Mouse (Mus musculus) stomach, postnatal 0 days (tissue): Measurements from ENCODE around the gene Slc35c1. TPM values are rescaled to one million over a fixed set of nuclear protein-coding genes. Genes with fewer than 3 reads are reported as not detected.
A peak's percentile ranks its signal among the peaks of the same experiment; 100 is the strongest.

Source experiments
- ATAC-seq: fragments of 200-750 bp; cut with Nextera tagmentation; 2 replicates; pipeline ENCODE4 v1.8.0; 2017; ENCODE audit not compliant: low FRiP score, low TSS enrichment
- DNase-seq: peaks from one replicate; pipeline ENCODE4 v3.0.0-alpha.2; 2016; ENCODE audit warnings: low spot score
- H3K27ac ChIP-seq: fragments of 300-500 bp; sonication (generic); replicated peaks from 2 replicates; pipeline ENCODE4 v1.5.1; 2014; ENCODE audit warnings: mild to moderate bottlenecking, control low read depth
- H3K27me3 ChIP-seq: fragments of 300-500 bp; sonication (generic); 2 replicates; pipeline ENCODE4 v1.6.1; 2014; ENCODE audit warnings: low read length; ENCODE audit not compliant: control insufficient read depth, insufficient read depth
- H3K36me3 ChIP-seq: fragments of 300-500 bp; sonication (generic); 2 replicates; pipeline ENCODE4 v1.6.1; 2014; ENCODE audit warnings: low read length, mixed read lengths; ENCODE audit not compliant: control insufficient read depth, insufficient read depth
- H3K4me1 ChIP-seq: fragments of 300-500 bp; sonication (generic); replicated peaks from 2 replicates; pipeline ENCODE4 v1.6.1; 2014; ENCODE audit warnings: antibody characterized with exemption; ENCODE audit not compliant: control insufficient read depth, insufficient read depth
- H3K4me2 ChIP-seq: fragments of 300-500 bp; sonication (generic); replicated peaks from 2 replicates; pipeline ENCODE4 v1.6.1; 2014; ENCODE audit warnings: low read depth, mild to moderate bottlenecking, control low read depth, moderate library complexity
- H3K4me3 ChIP-seq: fragments of 300-500 bp; sonication (generic); 2 replicates; pipeline ENCODE4 v1.5.1; 2014; ENCODE audit warnings: low read depth, low read length, control low read depth
- H3K9ac ChIP-seq: fragments of 300-500 bp; sonication (generic); 2 replicates; pipeline ENCODE4 v1.6.1; 2014; ENCODE audit warnings: mild to moderate bottlenecking, low read length, control low read depth, mixed read lengths
- H3K9me3 ChIP-seq: fragments of 300-500 bp; sonication (generic); 2 replicates; pipeline ENCODE4 v1.6.1; 2016; ENCODE audit warnings: low read length; ENCODE audit not compliant: control insufficient read depth
- CTCF ChIP-seq: IDR thresholded peaks from 2 replicates; pipeline ENCODE4 v1.5.1; 2016; ENCODE audit warnings: antibody characterized with exemption, low read depth, mild to moderate bottlenecking, moderate library complexity
- EP300 ChIP-seq: optimal IDR thresholded peaks from 2 replicates; pipeline ENCODE3; 2016; ENCODE audit warnings: antibody characterized with exemption
- WGBS: fragments of 180-500 bp; shearing (Covaris S2); extraction: QIAGEN DNeasy Blood & Tissue Kit; methylation state at CpG from one replicate; pipeline ENCODE4 v1.1.7; 2014; 5-methylcytosine and 5-hydroxymethylcytosine counted together
- polyA plus RNA-seq: library from polyadenylated mRNA; unstranded; fragments of >200 nt; fragmentation: Nextera tagmentation; extraction: Ambion mirVana; gene quantifications from 2 replicates; pipeline ENCODE4 v1.2.1, GENCODE M21; 2015

Slc35c1 gene
- polyA plus RNA-seq, 1 experiment from 2014 or later, result 35.8 TPM

DNA sequence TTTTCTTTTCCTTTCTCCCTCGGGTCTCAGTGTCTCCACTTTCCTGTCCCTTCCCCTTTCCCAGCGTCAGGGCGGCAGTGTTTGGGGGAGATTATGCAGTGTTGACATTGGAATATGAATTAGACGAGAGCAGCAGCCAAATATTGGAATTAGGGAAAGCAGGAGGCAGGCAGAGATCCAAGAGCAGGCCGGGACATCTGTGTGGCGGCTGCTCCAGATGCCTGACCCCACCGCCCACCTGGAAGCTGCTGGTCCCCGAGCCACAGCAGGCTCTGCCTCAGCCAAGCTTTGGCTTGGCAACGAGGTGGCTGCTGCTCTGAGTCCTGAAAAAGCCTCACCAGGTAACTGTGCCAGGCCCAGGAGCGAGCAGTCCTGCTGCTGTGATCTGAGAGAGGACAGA is 36.3 kb upstream of the Slc35c1 start:
- 9% methylated on average over 10 of the region's 10 CpGs for WGBS
- no peak overlapping the region for H3K4me2 ChIP-seq

DNA sequence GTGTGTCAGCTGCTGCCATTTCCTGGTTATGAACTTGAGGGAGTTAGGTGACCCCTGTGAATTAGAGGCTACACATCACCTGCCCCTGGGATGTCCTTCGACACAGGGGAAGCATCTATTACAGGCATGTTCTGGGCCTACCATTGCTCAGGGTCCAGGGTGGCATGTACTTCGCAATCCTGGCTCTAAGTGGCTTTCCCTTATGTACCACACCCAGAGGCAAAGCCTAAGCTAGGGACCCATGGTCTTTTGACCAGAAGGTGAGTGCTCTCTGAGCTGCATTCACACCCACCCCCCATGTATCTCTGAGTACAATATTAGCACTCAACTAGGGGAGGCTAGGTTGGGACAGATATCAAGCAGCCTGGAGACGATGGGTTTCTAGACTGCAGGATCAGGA is 34.6 kb upstream of the Slc35c1 start:
- no peak for DNase-seq
- 92% methylated on average over 3 of the region's 3 CpGs for WGBS
- TF ChIP-seq EP300 (no peak), CTCF (no peak)
- no peak for ATAC-seq
- no peaks in the 10 kb centered on the region; the same call in 1 of the 2 replicates for H3K4me1 ChIP-seq
- no peaks in the 10 kb centered on the region for H3K27me3 ChIP-seq
- no peak overlapping the region for H3K27ac ChIP-seq
- no peak overlapping the region for H3K4me3 ChIP-seq
- no peaks in the 10 kb centered on the region for H3K9me3 ChIP-seq
- no peak overlapping the region for H3K9ac ChIP-seq
- H3K4me2 ChIP-seq, result no peak overlapping the region
- no peaks in the 10 kb centered on the region for H3K36me3 ChIP-seq

More for the DNA sequence above, 36.3 kb upstream of the Slc35c1 start:
- DNase-seq (no peak), ATAC-seq (no peak)
- Histone ChIP-seq H3K4me1 (no peaks in the 10 kb centered on the region; the same call in 1 of the 2 replicates), H3K9ac (0 out of 2 replicates have a peak overlapping the region, but pooled peaks have one; percentile 4), H3K36me3 (no peaks in the 10 kb centered on the region), H3K27ac (no peak overlapping the region), H3K27me3 (no peaks in the 10 kb centered on the region), H3K9me3 (no peaks in the 10 kb centered on the region), H3K4me3 (no peak overlapping the region)
- TF ChIP-seq EP300 (no peak), CTCF (no peak)

DNA sequence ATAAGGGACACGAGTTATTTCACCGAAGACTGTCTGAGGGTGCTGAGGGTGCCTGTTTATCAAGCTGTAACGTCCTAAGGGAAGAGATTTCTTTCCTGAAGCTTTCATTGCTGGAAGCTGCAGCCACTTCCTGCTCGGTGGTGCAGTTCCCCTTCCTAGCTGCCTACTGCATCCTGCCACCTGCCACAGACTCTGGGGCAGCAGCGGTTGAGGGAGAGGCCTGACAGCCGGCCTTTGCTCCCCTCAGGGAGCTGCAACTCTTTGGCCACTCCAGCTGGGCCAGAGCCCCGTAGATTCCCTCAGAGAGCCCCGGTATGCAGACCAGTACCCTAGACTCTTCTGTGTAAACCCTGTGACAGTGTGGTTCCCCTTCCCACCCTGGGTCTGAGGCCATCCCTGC is 34.1 kb upstream of the Slc35c1 start:
- no peak overlapping the region for H3K9ac ChIP-seq
- H3K36me3 ChIP-seq, result no peaks in the 10 kb centered on the region
- H3K27me3 ChIP-seq, result no peaks in the 10 kb centered on the region
- DNase-seq (no peak), ATAC-seq (no peak)
- H3K4me3 ChIP-seq, result no peak overlapping the region
- TF ChIP-seq CTCF, result no peak
- no peak for TF ChIP-seq EP300
- H3K4me1 ChIP-seq, result no peaks in the 10 kb centered on the region; the same call in 1 of the 2 replicates
- no peak overlapping the region for H3K4me2 ChIP-seq
- H3K9me3 ChIP-seq, result no peaks in the 10 kb centered on the region
- no peak overlapping the region for H3K27ac ChIP-seq
- WGBS, result 44% methylated on average over 8 of the region's 8 CpGs

DNA sequence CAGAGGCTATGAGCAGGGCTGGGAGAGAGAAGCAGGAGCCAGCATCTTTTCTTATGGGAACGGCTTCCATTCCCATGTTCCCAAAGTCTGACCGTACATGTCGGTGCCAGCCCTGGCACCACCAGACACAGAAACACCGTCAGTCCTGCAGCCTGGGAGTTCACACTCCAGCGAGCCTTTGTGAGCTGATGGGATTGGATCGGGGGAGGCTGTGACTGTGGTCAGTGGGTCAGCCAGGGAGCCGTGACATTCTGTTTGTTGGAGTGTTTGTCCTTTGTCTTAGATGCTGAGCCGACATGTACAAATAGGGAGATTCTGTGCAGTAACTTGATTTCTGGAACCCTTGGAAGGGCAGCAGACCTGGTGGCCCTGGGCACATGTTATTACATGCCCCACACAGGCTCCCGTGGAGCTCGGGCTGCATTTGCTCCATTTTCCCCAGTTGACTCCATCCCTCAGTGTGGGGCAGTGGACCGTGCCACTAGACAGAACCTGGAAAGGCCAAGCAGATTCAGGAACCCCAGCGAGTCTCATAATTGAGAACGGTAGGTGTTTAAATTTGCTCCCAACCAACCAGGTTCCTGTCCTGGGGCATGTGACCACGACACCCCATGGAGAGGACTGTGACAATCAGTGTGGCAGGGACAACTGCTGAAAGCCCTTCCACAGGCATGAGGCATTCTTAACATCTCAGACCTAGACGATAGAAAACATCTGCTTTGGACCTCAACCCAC is 33.5 kb upstream of the Slc35c1 start:
- DNase-seq (no peak), ATAC-seq (no peak)
- H3K27ac ChIP-seq, result no peak overlapping the region
- no peaks in the 10 kb centered on the region for H3K27me3 ChIP-seq
- 72% methylated on average over 15 of the region's 15 CpGs for WGBS
- no peaks in the 10 kb centered on the region; the same call in 1 of the 2 replicates for H3K4me1 ChIP-seq
- H3K36me3 ChIP-seq, result no peaks in the 10 kb centered on the region
- TF ChIP-seq EP300, result no peak
- no peak for TF ChIP-seq CTCF
- no peak overlapping the region for H3K9ac ChIP-seq
- H3K4me2 ChIP-seq, result no peak overlapping the region
- H3K9me3 ChIP-seq, result no peaks in the 10 kb centered on the region
- H3K4me3 ChIP-seq, result no peak overlapping the region

DNA sequence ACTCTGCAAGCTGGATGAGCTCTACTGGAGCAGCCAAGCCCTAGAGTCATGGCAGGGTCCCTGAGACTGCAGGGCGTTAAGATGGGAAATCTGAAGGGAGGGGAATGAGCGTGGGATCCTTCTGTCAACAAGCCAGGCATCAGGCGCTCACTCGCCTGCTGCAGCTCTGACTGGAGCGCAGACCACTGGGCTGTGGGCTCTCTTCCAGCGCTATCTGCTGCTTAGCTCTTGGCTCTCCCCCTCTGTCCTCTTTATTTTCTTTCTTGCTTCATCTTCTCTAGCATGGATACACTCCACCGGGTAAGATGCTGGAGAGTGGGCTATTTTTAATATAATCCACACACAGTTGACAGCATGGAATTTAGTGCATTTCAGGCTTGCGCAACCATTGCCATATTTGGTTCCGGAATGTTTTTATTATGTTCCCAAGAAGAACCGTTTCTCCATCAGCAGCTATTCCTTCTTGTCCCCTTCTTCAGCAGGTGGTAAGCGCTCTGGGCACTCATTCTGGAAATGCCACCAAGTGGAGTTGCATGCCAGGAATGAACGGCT is 31.7 kb upstream of the Slc35c1 start:
- no peak for TF ChIP-seq EP300
- TF ChIP-seq CTCF, result 0 out of 2 replicates have a peak, but pooled peaks have one; percentile 5
- no peaks in the 10 kb centered on the region for H3K9me3 ChIP-seq
- no peaks in the 10 kb centered on the region for H3K36me3 ChIP-seq
- no peak overlapping the region for H3K4me3 ChIP-seq
- DNase-seq (no peak), ATAC-seq (peak; percentile 80; the same call in 1 of the 2 replicates)
- H3K27ac ChIP-seq, result peak overlapping the region; percentile 58
- H3K9ac ChIP-seq, result no peak overlapping the region
- H3K4me2 ChIP-seq, result no peak overlapping the region; the same call in 1 of the 2 replicates
- no peaks in the 10 kb centered on the region; the same call in 1 of the 2 replicates for H3K4me1 ChIP-seq
- no peaks in the 10 kb centered on the region for H3K27me3 ChIP-seq
- WGBS, result 32% methylated on average over 12 of the region's 12 CpGs

DNA sequence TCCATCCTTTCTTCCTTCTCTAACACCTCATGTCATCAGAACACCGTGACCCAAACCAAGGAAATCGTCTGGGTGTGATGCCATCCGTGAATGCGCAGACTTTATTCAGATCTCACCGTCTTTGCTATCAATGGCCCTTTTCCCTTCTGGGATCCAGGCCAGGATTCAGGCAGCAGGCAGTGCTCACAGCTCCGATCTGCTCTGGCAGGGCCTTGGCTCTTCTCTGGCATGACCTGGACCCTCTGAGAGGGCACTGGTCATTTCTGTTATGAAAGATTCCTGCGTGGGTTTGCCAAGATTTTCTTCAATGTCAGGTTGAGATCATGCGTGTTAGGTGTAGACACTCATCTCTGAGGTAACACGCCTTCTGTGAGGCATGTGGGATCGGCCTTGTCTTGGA is 30.2 kb upstream of the Slc35c1 start:
- WGBS, result 80% methylated on average over 10 of the region's 10 CpGs
- H3K36me3 ChIP-seq, result no peaks in the 10 kb centered on the region
- no peaks in the 10 kb centered on the region for H3K4me1 ChIP-seq
- TF ChIP-seq CTCF, result no peak
- TF ChIP-seq EP300, result no peak
- no peaks in the 10 kb centered on the region for H3K9me3 ChIP-seq
- DNase-seq (no peak), ATAC-seq (no peak)
- no peak overlapping the region for H3K4me2 ChIP-seq
- no peaks in the 10 kb centered on the region for H3K27me3 ChIP-seq
- H3K27ac ChIP-seq, result no peak overlapping the region
- no peak overlapping the region for H3K9ac ChIP-seq
- H3K4me3 ChIP-seq, result no peak overlapping the region
